Mouse (Mus musculus) CH12.LX (cell line): ENCODE measurements around the gene Pus7l. TPM values are rescaled to one million over a fixed set of nuclear protein-coding genes. Genes with fewer than 3 reads are reported as not detected.

Experiments used
- DNase-seq: peaks from one replicate; pipeline ENCODE4 v3.0.0-alpha.2; 2013; ENCODE audit errors: extremely low read depth
- H3K27ac ChIP-seq: 2 replicates; pipeline ENCODE4 v1.5.1; 2012; ENCODE audit warnings: low read depth, mild to moderate bottlenecking, control low read depth, moderate library complexity; ENCODE audit not compliant: insufficient read depth
- H3K27me3 ChIP-seq: replicated peaks from 2 replicates; pipeline ENCODE3; 2012; ENCODE audit warnings: inconsistent platforms
- H3K36me3 ChIP-seq, 2 experiments: replicated peaks in 1 of 2; 2 replicates each; pipeline versions ENCODE3 to v1.6.1; 2012; ENCODE audit warnings: inconsistent platforms in 1 of 2, low read length in 1 of 2, mild to moderate bottlenecking in 1 of 2, mixed read lengths in 1 of 2, moderate library complexity in 1 of 2; ENCODE audit not compliant: control insufficient read depth in 1 of 2, insufficient read depth in 1 of 2
- H3K4me1 ChIP-seq, 2 experiments: 2 replicates each; pipeline ENCODE4 v1.6.1; 2012; ENCODE audit warnings: inconsistent platforms in 1 of 2, moderate library complexity in 1 of 2; ENCODE audit not compliant: insufficient read depth in 2 of 2, control insufficient read depth in 1 of 2
- H3K4me2 ChIP-seq: 2 replicates; pipeline ENCODE4 v1.6.1; 2012; ENCODE audit warnings: low read depth, mild to moderate bottlenecking, control low read depth; ENCODE audit not compliant: poor library complexity, insufficient read depth, severe bottlenecking
- H3K4me3 ChIP-seq, 3 experiments: fragments of 150-350 bp in 1 of 3; sonication (generic) in 1 of 3; replicated peaks in 1 of 3; 2 replicates each; pipeline versions ENCODE3 to v1.5.1; 2011 to 2012; ENCODE audit warnings: low read depth in 2 of 3, low read length in 2 of 3, mild to moderate bottlenecking in 2 of 3, moderate library complexity in 2 of 3, control low read depth in 1 of 3, improper control_type of control experiment in 1 of 3, inconsistent platforms in 1 of 3, mixed read lengths in 1 of 3; ENCODE audit not compliant: poor library complexity in 1 of 3
- H3K79me2 ChIP-seq: replicated peaks from 2 replicates; pipeline ENCODE4 v1.6.1; 2012; ENCODE audit warnings: mild to moderate bottlenecking, moderate library complexity; ENCODE audit not compliant: control insufficient read depth, poor library complexity, insufficient read depth, severe bottlenecking; ENCODE audit errors: extremely low read depth
- H3K9ac ChIP-seq: 2 replicates; pipeline ENCODE4 v1.6.1; 2012; ENCODE audit warnings: low read depth, mild to moderate bottlenecking, control low read depth, moderate library complexity; ENCODE audit not compliant: insufficient read depth
- H3K9me3 ChIP-seq: replicated peaks from 2 replicates; pipeline ENCODE3; 2012; ENCODE audit warnings: low read length, inconsistent platforms, mixed read lengths
- CHD2 ChIP-seq: IDR thresholded peaks from 2 replicates; pipeline ENCODE4 v1.6.1; 2011; ENCODE audit warnings: low read length, improper control_type of control experiment
- CTCF ChIP-seq, 2 experiments: IDR thresholded peaks in 1 of 2; conservative IDR thresholded peaks in 1 of 2; 2 replicates each; pipeline ENCODE4 v1.5.1; 2011 to 2012; ENCODE audit warnings: low read depth in 2 of 2, low read length in 2 of 2, improper control_type of control experiment in 1 of 2, inconsistent platforms in 1 of 2, mild to moderate bottlenecking in 1 of 2, moderate library complexity in 1 of 2
- ELF1 ChIP-seq: IDR thresholded peaks from 2 replicates; pipeline ENCODE4 v1.6.1; 2014; ENCODE audit warnings: low read depth, mild to moderate bottlenecking, inconsistent platforms, low read length, improper control_type of control experiment
- ETS1 ChIP-seq: conservative IDR thresholded peaks from 2 replicates; pipeline ENCODE4 v1.6.1; 2012; ENCODE audit warnings: low read depth, mild to moderate bottlenecking, inconsistent platforms, low read length, improper control_type of control experiment, moderate library complexity
- HCFC1 ChIP-seq: IDR thresholded peaks from 2 replicates; pipeline ENCODE4 v1.6.1; 2012; ENCODE audit warnings: low read depth, mild to moderate bottlenecking, inconsistent platforms, low read length, improper control_type of control experiment
- IRF4 ChIP-seq: IDR thresholded peaks from 2 replicates; pipeline ENCODE4 v1.6.1; 2014; ENCODE audit warnings: low read depth, mild to moderate bottlenecking, inconsistent platforms, low read length, improper control_type of control experiment
- JUND ChIP-seq: conservative IDR thresholded peaks from 2 replicates; pipeline ENCODE4 v1.6.1; 2011; ENCODE audit warnings: low read depth, low read length, improper control_type of control experiment
- MAFK ChIP-seq: IDR thresholded peaks from 2 replicates; pipeline ENCODE4 v1.6.1; 2011; ENCODE audit warnings: low read length, improper control_type of control experiment; ENCODE audit not compliant: insufficient replicate concordance
- MAX ChIP-seq: IDR thresholded peaks from 2 replicates; pipeline ENCODE4 v1.6.1; 2011; ENCODE audit warnings: low read length, improper control_type of control experiment
- MAZ ChIP-seq: IDR thresholded peaks from 2 replicates; pipeline ENCODE4 v1.6.1; 2012; ENCODE audit warnings: low read depth, mild to moderate bottlenecking, inconsistent platforms, low read length, improper control_type of control experiment, moderate library complexity
- MXI1 ChIP-seq: IDR thresholded peaks from 2 replicates; pipeline ENCODE4 v1.6.1; 2011; ENCODE audit warnings: mild to moderate bottlenecking, low read depth, low read length, improper control_type of control experiment
- MYC ChIP-seq: IDR thresholded peaks from 2 replicates; pipeline ENCODE4 v1.6.1; 2011; ENCODE audit warnings: low read depth, mild to moderate bottlenecking, improper control_type of control experiment, low read length
- NELFE ChIP-seq: IDR thresholded peaks from 2 replicates; pipeline ENCODE4 v1.6.1; 2011; ENCODE audit warnings: low read depth, low read length, improper control_type of control experiment
- NRF1 ChIP-seq: IDR thresholded peaks from 2 replicates; pipeline ENCODE4 v1.6.1; 2014; ENCODE audit warnings: low read depth, mild to moderate bottlenecking, inconsistent platforms, low read length, improper control_type of control experiment, moderate library complexity
- PAX5 ChIP-seq: IDR thresholded peaks from 2 replicates; pipeline ENCODE4 v1.6.1; 2012; ENCODE audit warnings: low read length, inconsistent platforms, mixed read lengths
- POLR2A ChIP-seq: IDR thresholded peaks from 2 replicates; pipeline ENCODE4 v1.6.1; 2011; ENCODE audit warnings: low read depth, mild to moderate bottlenecking, improper control_type of control experiment, low read length
- RAD21 ChIP-seq: IDR thresholded peaks from 2 replicates; pipeline ENCODE4 v1.6.1; 2011; ENCODE audit warnings: low read depth, mild to moderate bottlenecking, low read length, improper control_type of control experiment, moderate library complexity
- RCOR1 ChIP-seq: conservative IDR thresholded peaks from 2 replicates; pipeline ENCODE4 v1.6.1; 2012; ENCODE audit warnings: low read depth, mild to moderate bottlenecking, inconsistent platforms, low read length, improper control_type of control experiment
- SIN3A ChIP-seq: IDR thresholded peaks from 2 replicates; pipeline ENCODE4 v1.6.1; 2012; ENCODE audit warnings: low read length, improper control_type of control experiment, inconsistent platforms
- SMC3 ChIP-seq: IDR thresholded peaks from 2 replicates; pipeline ENCODE4 v1.6.1; 2011; ENCODE audit warnings: low read depth, low read length, improper control_type of control experiment
- USF2 ChIP-seq: conservative IDR thresholded peaks from 2 replicates; pipeline ENCODE4 v1.6.1; 2011; ENCODE audit warnings: low read depth, low read length, improper control_type of control experiment
- ZC3H11A ChIP-seq: IDR thresholded peaks from 2 replicates; pipeline ENCODE4 v1.6.1; 2012; ENCODE audit warnings: low read depth, mild to moderate bottlenecking, inconsistent platforms, low read length, improper control_type of control experiment
- ZMIZ1 ChIP-seq: IDR thresholded peaks from 2 replicates; pipeline ENCODE4 v1.6.1; 2012; ENCODE audit warnings: low read depth, mild to moderate bottlenecking, inconsistent platforms, low read length, improper control_type of control experiment
- dilution Hi-C: fragments of 300-500 bp; cut with MboI; formaldehyde crosslinking; loops from 2 replicates; pipeline ENCODE4 v1.14.3; 2020; ENCODE audit warnings: low sequenced_read_pairs; ENCODE audit not compliant: extremely low pct_unique_long_range_greater_than_20kb, extremely low pct_ligation_motif_present
- in situ Hi-C: fragments of 300-500 bp; cut with MboI; formaldehyde crosslinking; loops from 3 replicates; pipeline ENCODE4 v1.14.3; 2019; ENCODE audit warnings: low sequenced_read_pairs, low pct_ligation_motif_present, low pct_unique_long_range_greater_than_20kb, mixed read lengths
- polyA plus RNA-seq: library from polyadenylated mRNA; unstranded; fragments of >175 nt; gene quantifications from 2 replicates; pipeline ENCODE4 v1.2.1, GENCODE M21; 2012; ENCODE audit warnings: low read depth; ENCODE audit not compliant: insufficient read length
- total RNA-seq, 2 experiments: library from RNA; depleted of rRNA; stranded (reverse); fragments of 300-350 nt in 1 of 2; fragments of >200 nt in 1 of 2; gene quantifications; 2 replicates each; pipeline ENCODE4 v1.2.3; 2012 to 2014

The Pus7l gene
- total and polyA plus RNA-seq, 3 experiments: 14.8 to 16.9 (median 15.2) TPM

GRCm38 (mm10) chr15:94558895-94559656, 15.7 kb upstream of the Pus7l start:
- H3K79me2 ChIP-seq: no peaks in the 10 kb centered on the region
- H3K4me3 ChIP-seq: no peak overlapping the region
- dilution Hi-C loops: no loop called here
- in situ Hi-C loops: no loop called here
- H3K27me3 ChIP-seq: no peaks in the 10 kb centered on the region
- H3K4me1 ChIP-seq: peaks cover 0 to 5% of the 10 kb centered on the region in 2 experiments; a peak in 1 of 4 replicates
- peaks cover 28 to 73% of the 10 kb centered on the region in 2 experiments for H3K36me3 ChIP-seq
- no peak overlapping the region for H3K27ac ChIP-seq
- H3K4me2 ChIP-seq: no peak overlapping the region
- no peak for TF ChIP-seq ETS1
- TF ChIP-seq POLR2A: no peak
- TF ChIP-seq ZMIZ1: no peak
- no peak for TF ChIP-seq HCFC1
- TF ChIP-seq SIN3A: no peak
- no peaks in the 10 kb centered on the region for H3K9me3 ChIP-seq
- H3K9ac ChIP-seq: no peak overlapping the region
- no peak for DNase-seq

- H3K36me3 ChIP-seq: peaks cover 33 to 79% of the 10 kb centered on the region in 2 experiments
- in situ Hi-C loops (no loop called here), dilution Hi-C loops (no loop called here)
- no peak overlapping the region for H3K4me2 ChIP-seq
- H3K27ac ChIP-seq: no peak overlapping the region
- no peak overlapping the region for H3K4me3 ChIP-seq
- no peak overlapping the region for H3K9ac ChIP-seq
- no peaks in the 10 kb centered on the region for H3K27me3 ChIP-seq
- H3K4me1 ChIP-seq: no peaks in the 10 kb centered on the region
- peak; percentile 87 for DNase-seq
- 0 out of 2 replicates have a peak, but pooled peaks have one; percentile 19 for TF ChIP-seq NRF1
- TF ChIP-seq CHD2: no peak
- TF ChIP-seq USF2: no peak
- TF ChIP-seq ELF1: peak; percentile 60; the same call in 1 of the 2 replicates
- TF ChIP-seq MXI1: peak; percentile 60; the same call in 1 of the 2 replicates
- TF ChIP-seq MAX: 0 out of 2 replicates have a peak, but pooled peaks have one; percentile 17
- no peak for TF ChIP-seq MAZ
- TF ChIP-seq NELFE: peak; percentile 58; the same call in 1 of the 2 replicates
- peak; percentile 31; the same call in 1 of the 2 replicates for TF ChIP-seq JUND
- peak; percentile 88 for TF ChIP-seq RAD21
- TF ChIP-seq CTCF (conservative IDR thresholded peaks at IDR 0.05 in 1 of 2, IDR thresholded peaks at IDR 0.05 in 1 of 2; ENCODE audit: low read depth in 2 of 2, low read length in 2 of 2): peak; percentile 91 to 96
- no peak for TF ChIP-seq RCOR1
- TF ChIP-seq ZMIZ1: no peak
- TF ChIP-seq SMC3: peak; percentile 90
- no peak for TF ChIP-seq PAX5
- peak; percentile 24; the same call in 1 of the 2 replicates for TF ChIP-seq MAFK
- peak; percentile 65 for TF ChIP-seq IRF4
- TF ChIP-seq SIN3A: 0 out of 2 replicates have a peak, but pooled peaks have one; percentile 50
- peak; percentile 42; the same call in 1 of the 2 replicates for TF ChIP-seq ZC3H11A
- TF ChIP-seq MYC: peak; percentile 56; the same call in 1 of the 2 replicates
- H3K79me2 ChIP-seq: no peaks in the 10 kb centered on the region
- peaks cover 3% of the 10 kb centered on the region for H3K9me3 ChIP-seq
Measured at GRCm38 (mm10) chr15:94557442-94557841, 14.1 kb upstream of the Pus7l start.
